In genomic region chr11:88605771-88606170, GRCm38 (mm10) we compare ENCODE assay signal across 12 mouse cellular contexts.
A peak's percentile ranks its signal among the peaks of the same experiment; 100 is the strongest.
DNase-seq lines count a peak whose midpoint lies in the region; ATAC-seq and TF ChIP-seq lines count a peak whose summit lies in the region.
"Had no signal": no experiment of that assay in that cellular context is flagged by ENCODE, and none has a peak within 500 bp of the region (broad histone marks: within the 10 kb centered on the region; RNA-seq: fewer than 3 reads in every experiment).

No protein-coding gene starts in this region.

- H3K4me1 ChIP-seq in heart, embryonic 12.5 days (replicated peaks): peaks cover 93% of the 10 kb centered on the region
- H3K4me1 ChIP-seq in midbrain, embryonic 10.5 days: peaks cover 85% of the 10 kb centered on the region
- H3K4me1 ChIP-seq in midbrain, embryonic 11.5 days (ENCODE audit: control insufficient read depth, insufficient read depth, low read length): peaks cover 39% of the 10 kb centered on the region
- peaks cover 72% of the 10 kb centered on the region for H3K4me1 ChIP-seq in embryonic facial prominence, embryonic 10.5 days
- peaks cover 39% of the 10 kb centered on the region for H3K4me1 ChIP-seq in liver, postnatal 0 days (ENCODE audit: insufficient read depth)
- H3K4me1 ChIP-seq in limb, embryonic 10.5 days: peaks cover 48% of the 10 kb centered on the region

- peaks cover 15% of the 10 kb centered on the region for H3K36me3 ChIP-seq in heart, embryonic 12.5 days
- H3K36me3 ChIP-seq in midbrain, embryonic 10.5 days: peaks cover 81% of the 10 kb centered on the region
- 0 out of 2 replicates have a peak, but pooled peaks cover 2% of the 10 kb centered on the region for H3K36me3 ChIP-seq in midbrain, embryonic 11.5 days (ENCODE audit: control insufficient read depth, insufficient read depth, low read length)
- H3K36me3 ChIP-seq in embryonic facial prominence, embryonic 10.5 days (replicated peaks): peaks cover 74% of the 10 kb centered on the region
- H3K36me3 ChIP-seq in liver, postnatal 0 days (replicated peaks; ENCODE audit: insufficient read depth, low read length): no peaks in the 10 kb centered on the region; the same call in 1 of the 2 replicates
- H3K36me3 ChIP-seq in limb, embryonic 10.5 days: peaks cover 49% of the 10 kb centered on the region

- TF ChIP-seq CTCF in liver, postnatal 0 days (IDR thresholded peaks at IDR 0.05; ENCODE audit: low read depth): no peak

- no peak overlapping the region for H3K4me3 ChIP-seq in heart, embryonic 12.5 days
- no peak overlapping the region for H3K4me3 ChIP-seq in midbrain, embryonic 10.5 days
- no peak overlapping the region for H3K4me3 ChIP-seq in midbrain, embryonic 11.5 days (ENCODE audit: low read depth, low read length)
- H3K4me3 ChIP-seq in embryonic facial prominence, embryonic 10.5 days: no peak overlapping the region
- no peak overlapping the region for H3K4me3 ChIP-seq in liver, postnatal 0 days (ENCODE audit: low read depth, low read length)
- no peak overlapping the region for H3K4me3 ChIP-seq in limb, embryonic 10.5 days
- H3K4me3 ChIP-seq: limb, embryonic 15.5 days had no signal

- no peaks in the 10 kb centered on the region for H3K9me3 ChIP-seq in heart, embryonic 12.5 days (replicated peaks)
- H3K9me3 ChIP-seq in midbrain, embryonic 10.5 days (replicated peaks): no peaks in the 10 kb centered on the region
- no peaks in the 10 kb centered on the region for H3K9me3 ChIP-seq in midbrain, embryonic 11.5 days (ENCODE audit: control insufficient read depth, low read length)
- H3K9me3 ChIP-seq in embryonic facial prominence, embryonic 10.5 days: no peaks in the 10 kb centered on the region
- H3K9me3 ChIP-seq in liver, postnatal 0 days (ENCODE audit: low read length): no peaks in the 10 kb centered on the region
- no peaks in the 10 kb centered on the region for H3K9me3 ChIP-seq in limb, embryonic 10.5 days (replicated peaks)
- H3K9me3 ChIP-seq: limb, embryonic 15.5 days had no signal

- peak overlapping the region; percentile 7 for H3K27ac ChIP-seq in heart, embryonic 12.5 days (ENCODE audit: poor library complexity, severe bottlenecking)
- peak overlapping the region; percentile 68; the same call in 1 of the 2 replicates for H3K27ac ChIP-seq in midbrain, embryonic 10.5 days (replicated peaks)
- H3K27ac ChIP-seq in midbrain, embryonic 11.5 days (ENCODE audit: low read depth, low read length): no peak overlapping the region
- 0 out of 2 replicates have a peak overlapping the region, but pooled peaks have one; percentile 19 for H3K27ac ChIP-seq in embryonic facial prominence, embryonic 10.5 days (replicated peaks)
- H3K27ac ChIP-seq in liver, postnatal 0 days (ENCODE audit: low read depth): 0 out of 2 replicates have a peak overlapping the region, but pooled peaks have one; percentile 29
- H3K27ac ChIP-seq in limb, embryonic 10.5 days: no peak overlapping the region
- H3K27ac ChIP-seq: limb, embryonic 15.5 days had no signal

- TF ChIP-seq EP300 in liver, postnatal 0 days (IDR thresholded peaks at IDR 0.05; ENCODE audit: low read depth): no peak

- ATAC-seq in heart, embryonic 12.5 days (ENCODE audit: insufficient number of reproducible peaks, low FRiP score): no peak
- no peak for ATAC-seq in midbrain, embryonic 11.5 days (ENCODE audit: low FRiP score)
- ATAC-seq in liver, postnatal 0 days: no peak

- intact Hi-C loops in heart, postnatal 25 days (cut with DNase I): loop anchor here (2.0 kb wide), 1 partner anchor 29 kb away; no protein-coding TSS in a partner anchor

- DNase-seq in heart, postnatal 25 days (ENCODE audit: low spot score): no peak
- no peak for DNase-seq in midbrain, embryonic 10.5 days (ENCODE audit: low spot score)
- DNase-seq in midbrain, embryonic 11.5 days (ENCODE audit: low spot score, missing footprints): no peak
- DNase-seq in embryonic facial prominence, embryonic 10.5 days (ENCODE audit: low spot score): no peak
- no peak for DNase-seq in liver, postnatal 0 days
- DNase-seq in limb, embryonic 10.5 days (ENCODE audit: low spot score): no peak
- no peak for DNase-seq in cerebellum, adult 11-12 months
- DNase-seq: cerebellum, adult 18-20 months; kidney, adult 18-20 months; right cerebral cortex, adult 18-20 months had no signal

- H3K4me2 ChIP-seq in heart, embryonic 12.5 days: no peak overlapping the region
- no peak overlapping the region for H3K4me2 ChIP-seq in midbrain, embryonic 11.5 days
- no peak overlapping the region for H3K4me2 ChIP-seq in liver, postnatal 0 days (ENCODE audit: low read depth, low read length)
- H3K4me2 ChIP-seq: limb, embryonic 15.5 days had no signal

- no peaks in the 10 kb centered on the region for H3K27me3 ChIP-seq in heart, embryonic 12.5 days (replicated peaks)
- H3K27me3 ChIP-seq in midbrain, embryonic 10.5 days (ENCODE audit: low read depth, poor library complexity, severe bottlenecking): no peaks in the 10 kb centered on the region
- no peaks in the 10 kb centered on the region for H3K27me3 ChIP-seq in midbrain, embryonic 11.5 days (ENCODE audit: control insufficient read depth, insufficient read depth, low read length)
- H3K27me3 ChIP-seq in embryonic facial prominence, embryonic 10.5 days (replicated peaks; ENCODE audit: low read depth, poor library complexity, severe bottlenecking): no peaks in the 10 kb centered on the region
- no peaks in the 10 kb centered on the region for H3K27me3 ChIP-seq in liver, postnatal 0 days (ENCODE audit: insufficient read depth, low read length)
- H3K27me3 ChIP-seq in limb, embryonic 10.5 days (ENCODE audit: low read depth, poor library complexity, severe bottlenecking): peaks cover 37% of the 10 kb centered on the region; the same call in 1 of the 2 replicates
- H3K27me3 ChIP-seq: limb, embryonic 15.5 days had no signal

- no peak overlapping the region for H3K9ac ChIP-seq in heart, embryonic 12.5 days
- H3K9ac ChIP-seq in midbrain, embryonic 11.5 days (ENCODE audit: low read length): no peak overlapping the region
- no peak overlapping the region for H3K9ac ChIP-seq in liver, postnatal 0 days (replicated peaks)
- H3K9ac ChIP-seq: limb, embryonic 15.5 days had no signal

- 73% methylated on average over 6 of the region's 6 CpGs for WGBS in heart, embryonic 12.5 days
- WGBS in midbrain, embryonic 10.5 days: 80% methylated on average over 6 of the region's 6 CpGs
- WGBS in midbrain, embryonic 11.5 days: 79% methylated on average over 6 of the region's 6 CpGs
- WGBS in embryonic facial prominence, embryonic 10.5 days: 81% methylated on average over 6 of the region's 6 CpGs
- WGBS in liver, postnatal 0 days (ENCODE audit: insufficient replicate concordance): 52% methylated on average over 6 of the region's 6 CpGs
- WGBS in limb, embryonic 10.5 days: 93% methylated on average over 6 of the region's 6 CpGs

Comparison
In these comparisons a context has a peak if more than half of its experiments do, and no peak if none do; other contexts are left out.
1. H3K27ac ChIP-seq: peak in heart, embryonic 12.5 days (single experiment), midbrain, embryonic 10.5 days (single experiment), embryonic facial prominence, embryonic 10.5 days (single experiment) and liver, postnatal 0 days (single experiment); none in midbrain, embryonic 11.5 days (single experiment) and limb, embryonic 10.5 days (single experiment).